Mouse (Mus musculus): Measurements from ENCODE around the gene Zfand2b.

Zfand2b gene

DNA sequence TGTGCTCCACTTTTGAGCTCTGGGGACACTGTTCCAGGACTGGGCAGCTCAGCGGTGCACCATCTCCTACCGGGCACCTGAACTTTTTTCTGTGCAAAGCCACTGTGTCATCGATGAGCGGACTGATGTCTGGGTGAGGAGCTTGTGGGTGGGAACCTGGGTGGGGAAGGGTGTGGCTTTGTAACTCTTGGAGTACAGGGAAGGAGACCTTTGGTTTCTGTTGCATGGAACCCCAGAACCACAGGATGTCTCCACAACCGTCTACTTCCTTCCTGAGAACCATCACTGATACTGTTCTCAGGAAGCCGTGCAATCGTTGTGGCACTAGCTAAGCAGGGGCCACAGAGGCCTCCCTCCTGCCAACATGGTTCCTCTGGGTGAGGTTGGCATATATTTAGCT lies 44.6 kb downstream of the Zfand2b start:
- no peak for DNase-seq (ENCODE audit: low read depth)

DNA sequence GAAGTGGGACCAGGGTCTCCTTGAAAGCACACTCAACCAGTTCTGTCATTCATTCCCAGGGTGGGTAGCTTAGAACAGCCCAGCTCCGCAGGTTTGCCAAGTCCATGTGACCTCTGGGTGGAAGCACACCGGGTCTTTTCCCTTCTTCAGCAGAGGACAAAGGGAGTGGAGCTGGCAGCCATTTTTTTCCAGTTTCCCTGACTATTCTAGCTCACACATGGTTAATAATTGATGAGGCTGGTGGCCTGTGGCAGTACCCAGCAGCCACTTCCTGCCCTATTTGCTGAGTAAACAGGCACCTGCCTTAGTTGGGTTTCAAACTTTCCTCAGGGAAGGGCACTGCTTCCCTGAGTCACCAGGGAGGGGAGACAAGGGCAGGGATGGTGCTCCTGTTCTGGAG lies 46.0 kb downstream of the Zfand2b start:
- no peak for DNase-seq (ENCODE audit: low read depth)

DNA sequence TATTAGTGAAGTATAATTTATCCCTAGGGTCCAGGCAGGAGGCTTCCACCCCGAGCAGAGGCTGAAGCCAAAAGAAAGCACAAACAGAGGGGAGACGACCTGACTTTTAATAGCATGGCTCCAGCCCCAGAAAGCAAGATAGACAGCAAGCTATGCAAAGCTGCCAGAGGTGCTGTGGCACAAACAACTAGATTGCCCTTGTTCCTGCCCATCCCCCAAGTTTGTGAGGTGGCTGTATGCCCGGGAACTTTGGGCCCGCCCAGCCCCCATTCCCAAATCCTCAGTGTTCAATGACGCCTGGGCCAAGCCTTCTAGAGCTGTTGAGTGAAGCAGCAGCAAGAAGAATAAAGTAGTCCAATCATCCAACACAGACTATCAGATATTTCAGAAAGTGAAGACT lies 46.4 kb downstream of the Zfand2b start:
- no peak for DNase-seq (ENCODE audit: low read depth)

- no peak for DNase-seq (ENCODE audit: low read depth)
These were observed 47.3 kb downstream of the Zfand2b start for GRCm38 (mm10) chr1:75215785-75216184.

DNA sequence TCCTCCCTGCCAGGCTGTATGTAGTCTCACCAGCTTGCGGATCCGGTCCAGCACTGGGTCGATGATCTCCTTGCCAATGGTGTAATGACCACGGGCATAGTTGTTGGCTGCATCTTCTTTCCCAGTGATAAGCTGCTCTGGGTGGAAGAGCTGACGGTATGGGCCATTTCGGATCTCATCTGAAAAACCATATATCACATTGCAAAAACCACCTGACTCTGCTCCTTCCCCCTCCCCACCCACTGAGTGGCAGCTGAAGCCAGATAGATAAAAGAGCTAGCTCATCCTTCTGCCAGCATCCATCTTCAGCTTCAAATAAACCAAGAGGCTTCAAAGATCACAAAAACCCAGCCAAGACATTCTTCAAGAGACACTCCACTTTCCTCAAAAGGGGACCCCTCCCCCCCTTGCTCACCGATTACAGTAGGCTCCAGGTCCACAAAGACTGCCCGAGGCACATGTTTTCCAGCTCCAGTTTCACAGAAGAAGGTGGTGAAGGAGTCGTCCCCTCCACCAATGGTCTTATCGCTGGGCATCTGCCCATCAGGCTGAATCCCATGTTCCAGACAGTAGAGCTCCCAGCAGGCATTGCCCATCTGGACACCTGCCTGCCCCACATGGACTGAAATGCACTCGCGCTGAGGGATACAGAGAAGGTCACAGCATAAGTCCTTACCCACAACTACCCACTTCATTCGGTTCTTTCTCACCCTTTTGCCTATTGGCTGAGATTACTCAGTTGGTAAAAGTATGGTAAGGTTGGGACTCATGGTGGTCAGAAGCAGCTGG lies 48.5 kb downstream of the Zfand2b start:
- DNase-seq (ENCODE audit: low read depth): no peak

- DNase-seq (ENCODE audit: low read depth): no peak
These were observed 49.4 kb downstream of the Zfand2b start for GRCm38 (mm10) chr1:75217893-75218226.

DNA sequence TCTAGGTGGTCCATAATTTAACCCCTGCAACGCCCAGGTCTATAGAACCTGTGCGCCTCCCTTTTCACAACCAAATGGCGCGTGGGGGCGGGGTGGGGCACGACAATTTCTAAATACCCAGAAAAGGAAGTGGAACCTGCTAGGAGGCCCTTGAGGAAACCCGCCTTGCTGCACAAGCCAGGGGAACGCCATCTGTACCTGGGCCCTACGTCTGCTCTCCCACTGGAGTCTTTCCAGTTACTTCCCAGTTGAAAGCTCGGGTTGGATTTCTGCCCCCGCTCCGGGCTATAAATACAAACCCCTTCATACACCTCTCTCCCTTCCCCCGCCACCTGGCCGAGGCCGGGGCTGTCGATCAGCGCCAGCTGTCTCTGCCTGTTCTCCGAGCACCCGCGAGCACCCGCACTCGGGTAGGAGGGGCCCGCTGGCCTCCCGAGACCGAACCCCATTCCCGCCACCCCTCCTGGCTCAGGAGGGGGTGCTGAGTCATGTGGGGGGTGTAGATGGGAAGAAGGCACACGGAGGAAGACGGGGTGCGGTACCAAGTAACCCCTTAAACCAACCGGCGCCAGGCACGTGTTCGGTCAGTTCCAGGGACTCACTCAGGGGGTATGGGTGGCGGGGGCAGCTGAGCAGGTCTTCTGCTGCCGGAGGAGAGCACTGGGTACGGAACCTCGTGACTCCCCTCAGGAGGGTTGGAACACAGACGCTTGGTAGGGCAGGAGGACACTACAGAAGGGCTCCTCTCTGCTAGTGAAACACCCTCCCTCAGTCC lies 50.0 kb downstream of the Zfand2b start:
- peak; percentile 55 for DNase-seq (ENCODE audit: low read depth)

DNA sequence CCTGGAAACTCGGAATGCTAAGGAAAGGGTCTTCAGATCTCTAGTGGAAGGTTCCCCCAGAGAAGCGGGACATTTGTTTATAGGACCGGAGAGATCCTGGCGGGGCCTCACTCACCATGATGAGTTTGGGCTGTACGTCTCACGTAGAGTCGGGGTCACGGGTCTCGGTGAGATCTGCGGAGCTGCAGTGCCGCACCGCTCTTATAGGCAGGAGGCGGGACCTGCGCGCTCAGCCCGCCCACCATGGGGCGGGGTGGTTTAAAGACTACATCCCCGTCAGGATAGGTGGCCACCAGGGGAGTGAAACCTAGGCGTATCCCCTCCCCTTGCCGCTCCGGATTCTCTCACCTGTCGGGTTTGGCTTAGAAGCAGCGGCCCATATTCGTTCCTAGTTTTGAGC lies 50.6 kb downstream of the Zfand2b start:
- DNase-seq (ENCODE audit: low read depth): peak; percentile 84

GRCm38 (mm10) chr1:75219531-75219930 lies 51.1 kb downstream of the Zfand2b start, which contains the start of gene Tuba4a:
Tuba4a (minus strand) TSS chr1:75219865.
- DNase-seq (ENCODE audit: low read depth): no peak
